Mouse (Mus musculus): ENCODE data around the gene Ankub1. TPM values are rescaled to one million over a fixed set of nuclear protein-coding genes. Genes with fewer than 3 reads are reported as not detected.

The Ankub1 gene
- polyA plus RNA-seq, 1 experiment from 2014 or later = 0.07 TPM

DNA sequence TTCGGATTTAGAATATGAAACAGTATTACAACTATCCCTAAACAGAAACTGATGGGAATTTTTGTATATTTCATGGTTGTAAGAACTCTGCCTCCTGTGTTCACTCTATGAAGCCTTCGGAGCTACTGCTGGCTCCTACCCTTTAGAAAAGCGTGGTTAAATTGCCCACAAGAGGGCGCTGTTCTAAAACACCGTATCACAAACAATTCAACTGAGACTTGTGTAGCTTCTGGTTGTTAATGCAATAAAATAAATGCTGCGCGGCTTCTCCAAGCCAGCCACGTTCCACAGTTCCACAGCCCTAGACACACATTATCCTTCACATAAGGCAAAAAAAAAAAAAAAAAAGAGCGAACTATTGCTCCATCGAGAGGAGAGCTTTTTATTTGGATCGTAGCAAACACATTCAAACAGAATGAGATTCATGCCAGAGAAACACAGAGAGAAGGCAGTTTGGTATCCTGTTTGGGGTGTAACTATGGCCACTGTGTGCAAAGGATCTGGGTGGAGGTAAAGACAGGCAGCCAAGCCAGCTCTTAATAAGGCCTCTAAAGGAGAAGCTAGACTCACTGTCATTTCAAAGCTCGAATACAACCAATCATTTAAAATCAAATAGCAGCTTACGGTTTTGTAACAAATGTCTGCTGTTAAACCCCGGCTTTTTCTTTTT, 25.4 kb downstream of the Ankub1 start:
- H3K27ac ChIP-seq (replicated peaks) = no peak overlapping the region
- H3K4me3 ChIP-seq = peak overlapping the region; percentile 28
- no peaks in the 10 kb centered on the region for H3K9me3 ChIP-seq
- H3K27me3 ChIP-seq = no peaks in the 10 kb centered on the region
- no peaks in the 10 kb centered on the region for H3K36me3 ChIP-seq
- peak overlapping the region; percentile 53 for H3K4me2 ChIP-seq
- H3K9ac ChIP-seq = peak overlapping the region; percentile 52; the same call in 1 of the 2 replicates
- peak; percentile 93 for ATAC-seq (ENCODE audit: low read depth)
- 33% methylated on average over 14 of the region's 14 CpGs for WGBS
- H3K4me1 ChIP-seq (replicated peaks) = no peaks in the 10 kb centered on the region

DNA sequence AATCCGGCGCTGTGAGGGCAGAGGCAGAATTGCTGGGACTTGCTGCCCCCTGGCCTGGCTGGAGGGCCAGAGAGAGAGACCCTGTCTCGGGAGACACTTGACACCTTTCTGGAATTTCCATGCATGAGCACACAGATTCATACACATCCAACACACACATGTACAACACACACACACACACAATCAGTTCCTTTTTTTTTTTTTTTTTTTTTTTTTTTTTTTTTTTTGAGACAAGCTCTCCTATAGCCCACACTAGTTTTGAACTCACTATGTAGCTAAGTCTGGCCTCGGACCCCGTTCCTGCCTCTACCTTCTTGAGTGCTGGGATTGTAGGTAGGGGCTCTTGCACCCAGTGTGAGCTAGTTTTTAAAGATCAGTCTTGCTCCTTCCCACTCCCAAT, 26.7 kb downstream of the Ankub1 start:
- ATAC-seq (ENCODE audit: low read depth) = no peak
- Histone ChIP-seq H3K36me3 (no peaks in the 10 kb centered on the region), H3K4me1 (replicated peaks) (no peaks in the 10 kb centered on the region), H3K4me2 (no peak overlapping the region), H3K27me3 (no peaks in the 10 kb centered on the region), H3K4me3 (no peak overlapping the region), H3K9me3 (no peaks in the 10 kb centered on the region), H3K27ac (replicated peaks) (no peak overlapping the region), H3K9ac (no peak overlapping the region)
- WGBS = 82% methylated on average over 5 of the region's 5 CpGs

- Histone ChIP-seq H3K9ac (no peak overlapping the region), H3K4me2 (no peak overlapping the region), H3K27me3 (no peaks in the 10 kb centered on the region), H3K9me3 (no peaks in the 10 kb centered on the region), H3K4me3 (no peak overlapping the region), H3K27ac (replicated peaks) (no peak overlapping the region), H3K4me1 (replicated peaks) (no peaks in the 10 kb centered on the region), H3K36me3 (no peaks in the 10 kb centered on the region)
- no peak for ATAC-seq (ENCODE audit: low read depth)
- 74% methylated on average over 10 of the region's 10 CpGs for WGBS
Measured at GRCm38 (mm10) chr3:57664682-57665081, 27.9 kb downstream of the Ankub1 start.

DNA sequence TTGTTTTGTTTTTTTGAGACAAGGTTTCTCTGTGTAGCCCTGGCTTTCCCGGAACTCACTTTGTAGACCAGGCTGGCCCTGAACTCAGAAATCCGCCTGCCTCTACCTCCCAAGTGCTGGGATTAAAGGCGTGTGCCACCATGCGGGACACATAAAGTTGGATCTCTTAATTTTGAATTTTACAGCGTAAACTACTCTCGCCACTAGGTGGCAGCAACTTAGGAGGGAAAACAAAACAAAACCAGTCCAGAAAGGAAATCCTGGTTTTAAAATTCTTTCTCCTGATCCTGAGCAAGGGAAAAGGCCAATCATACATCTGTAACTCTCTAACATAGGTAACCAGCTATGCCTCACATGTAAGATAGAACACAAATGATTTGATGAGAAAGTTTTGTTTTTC, 28.9 kb downstream of the Ankub1 start:
- Histone ChIP-seq H3K4me2 (no peak overlapping the region), H3K27ac (replicated peaks) (no peak overlapping the region), H3K9ac (no peak overlapping the region), H3K27me3 (no peaks in the 10 kb centered on the region), H3K4me3 (no peak overlapping the region), H3K36me3 (no peaks in the 10 kb centered on the region), H3K4me1 (replicated peaks) (no peaks in the 10 kb centered on the region), H3K9me3 (no peaks in the 10 kb centered on the region)
- 21% methylated on average over 6 of the region's 6 CpGs for WGBS
- no peak for ATAC-seq (ENCODE audit: low read depth)

GRCm38 (mm10) chr3:57658608-57659007, 34.0 kb downstream of the Ankub1 start:
- Histone ChIP-seq H3K36me3 (no peaks in the 10 kb centered on the region), H3K27ac (replicated peaks) (no peak overlapping the region), H3K4me3 (no peak overlapping the region), H3K4me2 (no peak overlapping the region), H3K4me1 (replicated peaks) (no peaks in the 10 kb centered on the region), H3K9me3 (no peaks in the 10 kb centered on the region), H3K27me3 (0 out of 2 replicates have a peak, but pooled peaks cover 3% of the 10 kb centered on the region), H3K9ac (no peak overlapping the region)
- ATAC-seq (ENCODE audit: low read depth) = no peak
- 77% methylated on average over 6 of the region's 6 CpGs for WGBS

- H3K4me3 ChIP-seq = no peak overlapping the region
- no peak for ATAC-seq (ENCODE audit: low read depth)
- no peak overlapping the region for H3K4me2 ChIP-seq
- peaks cover 10% of the 10 kb centered on the region; the same call in 1 of the 2 replicates for H3K36me3 ChIP-seq
- no peak overlapping the region for H3K9ac ChIP-seq
- H3K9me3 ChIP-seq = no peaks in the 10 kb centered on the region
- no peak overlapping the region for H3K27ac ChIP-seq (replicated peaks)
- peaks cover 7% of the 10 kb centered on the region for H3K4me1 ChIP-seq (replicated peaks)
- 90% methylated on average over 3 of the region's 3 CpGs for WGBS
- H3K27me3 ChIP-seq = peaks cover 7% of the 10 kb centered on the region; the same call in 1 of the 2 replicates
Measured at GRCm38 (mm10) chr3:57653646-57654045, 39.0 kb downstream of the Ankub1 start.

- WGBS = 83% methylated on average over 3 of the region's 3 CpGs
- H3K9ac ChIP-seq = no peak overlapping the region
- ATAC-seq (ENCODE audit: low read depth) = no peak
- no peak overlapping the region for H3K27ac ChIP-seq (replicated peaks)
- peaks cover 7% of the 10 kb centered on the region for H3K4me1 ChIP-seq (replicated peaks)
- no peak overlapping the region for H3K4me3 ChIP-seq
- no peak overlapping the region for H3K4me2 ChIP-seq
- H3K9me3 ChIP-seq = no peaks in the 10 kb centered on the region
- peaks cover 7% of the 10 kb centered on the region; the same call in 1 of the 2 replicates for H3K27me3 ChIP-seq
- peaks cover 14% of the 10 kb centered on the region for H3K36me3 ChIP-seq
Measured at GRCm38 (mm10) chr3:57652485-57652884, 40.1 kb downstream of the Ankub1 start.

DNA sequence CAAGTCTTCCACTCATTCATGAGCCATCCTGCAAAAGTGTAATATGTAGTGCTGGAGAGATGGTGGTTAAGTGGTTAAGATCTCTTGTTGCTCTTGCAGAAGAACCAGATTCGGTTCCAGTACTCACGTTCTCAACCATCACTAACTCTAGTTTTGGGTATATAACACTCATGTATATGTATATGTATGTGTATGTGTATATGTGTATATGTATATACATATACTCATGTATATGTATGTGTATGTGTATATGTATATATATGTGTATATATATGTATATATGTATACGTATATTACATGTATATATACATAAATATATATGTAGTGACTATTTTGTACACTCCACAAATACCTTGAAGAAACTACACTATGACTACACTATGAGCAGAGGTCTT, 40.7 kb downstream of the Ankub1 start:
- Histone ChIP-seq H3K27ac (replicated peaks) (no peak overlapping the region), H3K9ac (peak overlapping the region; percentile 89), H3K9me3 (no peaks in the 10 kb centered on the region), H3K36me3 (peaks cover 14% of the 10 kb centered on the region), H3K4me3 (peak overlapping the region; percentile 79), H3K4me2 (peak overlapping the region; percentile 68), H3K27me3 (peaks cover 7% of the 10 kb centered on the region; the same call in 1 of the 2 replicates), H3K4me1 (replicated peaks) (peaks cover 7% of the 10 kb centered on the region)
- peak; percentile 45 for ATAC-seq (ENCODE audit: low read depth)
- WGBS = 77% methylated on average over 3 of the region's 3 CpGs

DNA sequence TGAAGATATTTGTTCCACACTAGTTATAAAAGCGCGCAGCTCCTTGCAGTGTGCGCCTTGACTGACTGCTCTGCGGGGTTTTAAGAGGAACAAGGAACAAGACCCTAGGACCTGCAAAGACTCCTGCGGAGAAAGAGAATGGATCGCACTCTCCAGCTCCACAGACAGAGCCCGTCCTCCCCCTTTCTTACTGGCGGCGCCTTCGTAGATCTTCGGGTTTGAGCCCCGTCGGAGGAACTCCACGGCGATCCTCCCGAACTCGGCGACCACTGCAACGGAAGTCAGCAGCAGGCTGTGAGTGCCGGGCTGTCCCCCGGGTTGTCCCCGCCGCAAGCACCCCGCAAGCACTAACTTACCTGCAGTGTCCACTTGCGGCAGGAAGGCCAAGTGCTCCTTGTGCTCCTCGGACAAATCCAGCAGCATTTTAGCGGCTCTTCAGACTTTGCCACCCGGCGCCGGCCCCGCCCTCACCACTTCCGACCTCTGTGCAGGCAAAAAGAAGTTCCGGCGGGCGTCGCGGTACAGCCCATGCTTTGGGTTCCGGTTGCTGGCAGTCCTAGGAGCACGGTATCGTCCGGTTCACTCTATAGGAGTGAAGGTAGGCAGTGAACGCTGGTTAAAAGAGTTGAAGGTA, 41.3 kb downstream of the Ankub1 start, which contains the start of gene Commd2:
Gene Commd2, minus strand, starts transcription at position 485 of the 634 bp plus-strand sequence.
- ATAC-seq (ENCODE audit: low read depth) = peak; percentile 99
- H3K4me1 ChIP-seq (replicated peaks) = peaks cover 7% of the 10 kb centered on the region
- WGBS = under 1% methylated on average over 42 of the region's 42 CpGs
- peak within 1 kb of the TSS; percentile 80 for H3K27ac ChIP-seq (replicated peaks)
- H3K9me3 ChIP-seq = no peaks in the 10 kb centered on the region
- peaks cover 7% of the 10 kb centered on the region; the same call in 1 of the 2 replicates for H3K27me3 ChIP-seq
- peak within 1 kb of the TSS; percentile 79 for H3K4me3 ChIP-seq
- H3K9ac ChIP-seq = peak within 1 kb of the TSS; percentile 89
- peaks cover 18% of the 10 kb centered on the region for H3K36me3 ChIP-seq
- peak within 1 kb of the TSS; percentile 68 for H3K4me2 ChIP-seq

DNA sequence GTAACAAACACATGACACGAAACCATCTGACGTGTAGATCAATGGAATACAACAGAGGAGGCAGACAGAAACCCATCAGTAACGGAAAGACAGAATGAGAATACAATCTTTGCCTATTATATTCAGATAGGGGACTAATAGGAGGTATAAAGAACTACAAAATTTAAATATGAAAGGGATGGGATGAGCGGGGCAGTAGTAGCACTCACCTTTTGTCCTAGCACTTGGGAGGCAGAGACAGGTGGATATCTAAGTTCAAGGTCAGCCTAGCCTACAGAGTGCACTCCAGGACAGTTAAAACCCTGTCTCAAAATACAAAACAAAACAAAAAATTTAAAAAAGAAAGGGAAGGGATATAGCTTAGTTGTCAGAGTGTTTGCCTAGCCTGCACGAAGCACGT, 49.4 kb downstream of the Ankub1 start:
- H3K4me3 ChIP-seq = no peak overlapping the region
- WGBS = 87% methylated on average over 6 of the region's 6 CpGs
- H3K4me2 ChIP-seq = no peak overlapping the region
- ATAC-seq (ENCODE audit: low read depth) = no peak
- peaks cover 20% of the 10 kb centered on the region for H3K36me3 ChIP-seq
- no peak overlapping the region for H3K9ac ChIP-seq
- no peaks in the 10 kb centered on the region for H3K27me3 ChIP-seq
- no peaks in the 10 kb centered on the region for H3K4me1 ChIP-seq (replicated peaks)
- H3K9me3 ChIP-seq = no peaks in the 10 kb centered on the region
- no peak overlapping the region for H3K27ac ChIP-seq (replicated peaks)

GRCm38 (mm10) chr3:57637596-57637995, 55.0 kb downstream of the Ankub1 start:
- 74% methylated on average over 6 of the region's 6 CpGs for WGBS
- H3K4me1 ChIP-seq (replicated peaks) = no peaks in the 10 kb centered on the region
- H3K4me2 ChIP-seq = no peak overlapping the region
- no peaks in the 10 kb centered on the region for H3K9me3 ChIP-seq
- no peak for ATAC-seq (ENCODE audit: low read depth)
- H3K4me3 ChIP-seq = no peak overlapping the region
- no peak overlapping the region for H3K9ac ChIP-seq
- no peaks in the 10 kb centered on the region for H3K36me3 ChIP-seq
- no peaks in the 10 kb centered on the region for H3K27me3 ChIP-seq
- no peak overlapping the region for H3K27ac ChIP-seq (replicated peaks)

DNA sequence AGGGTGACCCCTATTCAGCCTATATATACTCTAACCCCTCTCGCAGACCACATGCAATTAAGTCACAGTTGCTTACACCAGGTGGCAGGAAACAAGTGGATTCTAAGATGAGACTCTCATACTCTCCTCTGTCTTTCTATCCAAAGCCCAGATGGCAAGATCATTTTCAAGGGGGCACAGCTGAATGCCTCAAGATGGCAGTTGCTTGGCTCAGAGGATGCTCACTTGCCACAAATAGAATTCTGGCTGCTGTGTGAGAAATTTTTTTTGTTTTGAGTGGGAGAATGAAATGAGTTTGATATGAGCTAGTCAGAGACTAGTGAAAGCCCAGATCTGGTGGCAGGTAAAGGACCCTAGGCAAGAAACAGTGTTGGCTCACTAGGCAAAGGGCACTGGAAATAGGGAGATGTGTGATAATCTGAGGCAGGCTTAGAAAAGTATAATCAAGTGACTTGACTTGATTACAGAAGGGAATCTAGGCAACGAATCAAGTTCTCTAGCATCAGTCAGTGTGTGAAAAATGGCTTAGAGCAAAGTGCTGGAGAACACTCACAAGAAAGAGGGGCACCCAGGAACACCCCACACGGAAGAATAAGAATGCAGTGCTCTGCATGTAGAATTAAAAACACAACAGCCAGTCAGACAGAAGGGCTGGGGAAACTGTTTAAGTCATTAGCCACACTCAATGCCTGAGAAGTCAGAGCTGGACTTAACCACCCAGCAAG, 57.7 kb downstream of the Ankub1 start:
- H3K4me3 ChIP-seq = no peak overlapping the region
- no peaks in the 10 kb centered on the region for H3K27me3 ChIP-seq
- H3K27ac ChIP-seq (replicated peaks) = no peak overlapping the region
- no peaks in the 10 kb centered on the region for H3K4me1 ChIP-seq (replicated peaks)
- ATAC-seq (ENCODE audit: low read depth) = no peak
- 82% methylated on average over 3 of the region's 3 CpGs for WGBS
- H3K9me3 ChIP-seq = no peaks in the 10 kb centered on the region
- H3K4me2 ChIP-seq = no peak overlapping the region
- no peaks in the 10 kb centered on the region for H3K36me3 ChIP-seq
- H3K9ac ChIP-seq = no peak overlapping the region
